Mouse (Mus musculus): Measurements from ENCODE around the gene Sh3gl1.

The Sh3gl1 gene

DNA sequence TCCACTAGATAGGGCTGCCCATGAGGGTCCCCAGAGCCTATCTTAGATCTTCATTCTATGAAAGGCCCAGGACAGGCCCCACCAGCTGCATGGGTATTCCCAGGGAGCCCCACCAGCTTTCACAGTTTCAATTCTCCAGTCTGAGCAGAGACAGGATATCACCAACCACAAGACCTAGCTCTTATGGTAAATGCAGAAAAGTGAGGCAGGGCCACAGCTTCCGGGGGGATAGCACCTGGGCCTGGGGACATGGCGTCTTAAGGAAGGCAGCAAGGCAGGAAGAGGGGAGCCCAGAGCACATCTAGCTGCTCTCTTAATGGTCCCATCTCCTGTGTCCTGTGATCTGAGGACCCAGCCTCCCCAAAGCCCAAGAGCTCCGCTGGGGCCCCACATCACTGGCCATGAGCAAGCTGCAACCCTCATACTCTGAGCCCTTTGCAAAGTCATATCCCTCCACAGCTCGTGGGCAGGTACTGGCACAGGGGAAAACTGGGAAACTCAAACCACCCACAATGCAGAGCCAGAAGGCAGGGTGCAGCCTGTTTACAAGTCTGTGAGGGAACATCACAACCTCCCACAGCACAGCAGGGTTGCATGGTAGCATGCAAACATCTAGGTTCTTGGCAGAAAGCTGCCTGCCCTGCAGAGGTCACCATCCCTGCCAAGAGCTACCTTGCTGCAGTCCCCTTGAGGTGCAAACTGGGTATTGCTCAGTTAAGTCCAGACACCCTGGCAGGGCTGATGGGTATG lies 15.1 kb downstream of the Sh3gl1 start:
- DNase-seq (ENCODE audit: low read depth, low spot score) = no peak

DNA sequence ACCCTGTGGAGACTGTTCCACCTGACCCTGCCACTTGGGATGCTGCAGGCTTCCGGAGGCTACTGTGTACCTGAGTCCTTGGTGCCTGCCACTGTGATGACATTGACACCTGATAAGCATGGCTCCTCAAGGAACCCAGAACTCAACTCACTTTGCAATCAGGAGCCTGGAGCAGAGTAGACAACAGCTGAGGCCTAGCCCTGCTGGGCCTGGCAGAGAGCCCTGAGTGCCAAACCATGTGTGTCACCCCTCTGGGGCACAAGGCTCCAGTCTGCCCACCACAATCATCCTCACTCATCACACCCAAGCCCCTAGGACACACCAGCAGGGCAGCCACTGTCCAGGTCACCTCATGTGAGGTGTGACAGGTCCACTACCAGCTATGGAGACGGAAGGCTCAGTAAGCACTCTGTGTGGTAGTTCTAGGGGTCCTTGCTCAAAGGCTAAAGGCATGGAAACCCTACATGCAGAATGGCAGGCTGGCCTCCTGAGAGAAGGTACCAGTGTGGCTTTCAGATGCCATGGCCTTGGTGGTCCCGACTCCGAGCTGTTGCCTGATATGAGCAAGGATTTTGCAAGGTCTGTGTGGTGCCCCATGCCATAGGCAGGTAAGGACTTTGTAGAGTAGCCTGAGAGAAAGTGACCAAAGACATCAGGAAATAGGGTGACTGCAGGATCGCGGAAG lies 15.9 kb downstream of the Sh3gl1 start:
- DNase-seq (ENCODE audit: low read depth, low spot score) = no peak

DNA sequence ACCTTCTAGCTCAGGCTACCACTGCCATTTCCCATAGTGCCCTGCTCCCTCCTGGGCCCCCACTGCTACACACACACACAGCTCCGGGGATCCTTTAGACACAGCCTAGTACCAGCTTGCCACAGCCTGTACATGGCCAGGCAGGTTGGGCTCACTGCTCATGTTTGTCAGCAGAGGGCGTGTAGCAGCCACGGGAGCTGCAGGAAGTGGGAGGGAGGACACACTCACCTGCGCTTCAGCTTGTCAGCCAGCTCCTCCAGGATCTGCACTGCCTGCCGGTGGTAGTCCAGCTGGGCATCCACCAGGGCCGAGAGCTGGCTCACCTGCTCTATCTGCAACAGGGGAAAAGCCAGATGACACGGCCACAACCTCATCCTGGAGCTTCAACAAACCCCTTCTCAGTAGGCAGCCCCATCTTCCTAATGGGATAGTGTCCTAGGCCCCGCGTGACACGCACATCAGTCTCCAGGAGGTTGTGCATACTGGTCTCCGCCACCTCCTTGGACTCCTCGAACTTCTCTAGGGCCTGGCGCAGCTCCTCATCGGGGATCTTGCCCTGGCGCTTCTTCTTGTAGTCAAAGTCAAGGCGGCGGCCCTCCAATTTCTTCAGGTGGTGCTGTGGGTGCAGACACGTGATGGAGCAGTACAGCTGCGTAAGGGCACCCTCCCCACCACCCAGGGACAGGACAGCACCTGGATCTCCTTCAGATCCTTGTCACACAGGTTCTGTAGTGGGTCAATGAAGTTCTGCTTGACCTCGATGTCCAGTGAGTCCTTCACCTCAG lies 17.9 kb downstream of the Sh3gl1 start:
- DNase-seq (ENCODE audit: low read depth, low spot score) = peak; percentile 81

DNA sequence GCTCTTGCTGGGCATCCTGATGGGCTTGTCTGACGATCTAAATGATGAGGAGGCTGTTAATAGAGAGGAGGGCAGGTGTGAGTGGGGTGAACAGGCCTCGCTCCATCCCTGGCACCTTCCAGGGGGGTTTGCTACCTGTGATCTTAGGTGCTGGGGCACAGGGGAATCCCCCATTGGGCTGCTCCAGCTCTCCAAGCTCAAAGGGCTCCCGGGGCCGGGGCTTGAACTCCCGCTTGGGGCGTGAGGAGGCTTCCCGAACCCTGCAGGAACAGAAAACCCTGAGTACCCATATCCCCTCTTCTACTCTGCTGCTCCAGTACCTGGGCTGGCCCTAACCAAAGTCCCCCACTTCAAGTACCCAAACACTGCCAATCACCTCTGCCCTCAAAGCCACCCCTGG lies 18.6 kb downstream of the Sh3gl1 start:
- no peak for DNase-seq (ENCODE audit: low read depth, low spot score)

DNA sequence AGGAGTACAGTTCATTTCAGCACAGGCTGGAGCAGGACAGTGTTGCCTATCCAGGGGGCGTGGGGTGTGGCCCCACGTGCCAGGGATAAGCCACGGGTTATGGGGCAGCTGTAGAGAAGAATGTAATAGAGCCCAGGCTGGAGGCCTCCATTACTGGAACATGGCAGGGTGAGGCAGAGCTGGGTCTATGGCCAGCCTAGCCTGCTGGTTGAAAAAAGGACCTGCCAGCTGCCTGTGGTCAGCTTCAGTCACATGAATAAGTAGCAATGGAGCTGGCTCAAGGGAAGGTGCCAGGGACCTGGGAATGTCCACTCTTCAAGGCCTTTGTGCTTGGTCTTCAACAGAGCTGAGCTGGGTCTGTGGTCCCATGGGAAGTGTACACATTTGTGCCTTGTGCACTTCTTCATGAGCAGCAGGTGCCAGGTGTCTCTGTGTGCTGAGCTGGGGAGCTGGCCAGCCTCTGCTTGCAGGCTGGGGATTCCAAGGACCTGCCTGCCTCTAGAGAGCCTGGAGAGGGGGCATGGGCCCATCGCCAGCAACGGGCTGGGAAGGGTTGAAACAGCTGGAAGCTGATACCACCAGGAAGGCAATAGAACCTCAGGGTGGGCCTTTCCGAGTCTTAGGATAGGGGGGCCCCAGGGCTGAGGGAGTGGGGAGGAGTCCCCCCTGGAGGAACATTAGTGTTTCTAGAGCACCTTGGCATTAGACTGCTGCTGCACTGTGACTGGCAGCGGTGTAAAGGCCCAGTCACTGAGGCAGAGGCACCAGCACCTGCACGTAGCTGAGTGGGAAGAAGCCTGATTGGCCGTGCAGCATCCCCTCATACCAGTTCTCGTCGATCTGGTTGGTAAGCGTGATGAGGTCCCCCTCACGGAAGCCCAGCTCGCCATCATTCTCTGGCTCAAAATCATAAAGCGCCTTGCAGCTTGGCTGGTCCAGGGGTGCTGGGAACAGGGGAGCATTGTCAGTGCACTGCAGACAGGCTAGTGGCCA lies 19.3 kb downstream of the Sh3gl1 start:
- DNase-seq (ENCODE audit: low read depth, low spot score) = no peak

DNA sequence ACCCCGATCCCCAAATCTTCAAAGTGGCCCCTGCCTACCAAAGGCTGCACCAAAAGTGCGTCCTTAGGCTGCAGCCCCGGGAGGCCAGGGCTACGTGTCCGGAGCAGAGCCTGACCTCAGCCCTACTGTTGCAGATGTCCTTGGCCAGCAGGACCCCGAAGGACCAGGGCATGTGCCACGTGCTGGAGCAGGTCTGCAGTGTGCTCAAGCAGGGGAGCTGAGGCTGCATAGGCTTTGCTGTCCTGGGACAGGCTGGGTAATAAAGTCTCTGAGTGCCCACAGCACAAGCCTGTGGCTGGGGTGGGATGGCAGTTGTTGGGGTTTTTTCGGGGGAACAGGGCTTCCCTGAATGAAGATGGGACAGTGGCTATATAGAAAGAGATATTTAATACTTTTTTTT lies 20.1 kb downstream of the Sh3gl1 start:
- DNase-seq (ENCODE audit: low read depth, low spot score) = no peak

DNA sequence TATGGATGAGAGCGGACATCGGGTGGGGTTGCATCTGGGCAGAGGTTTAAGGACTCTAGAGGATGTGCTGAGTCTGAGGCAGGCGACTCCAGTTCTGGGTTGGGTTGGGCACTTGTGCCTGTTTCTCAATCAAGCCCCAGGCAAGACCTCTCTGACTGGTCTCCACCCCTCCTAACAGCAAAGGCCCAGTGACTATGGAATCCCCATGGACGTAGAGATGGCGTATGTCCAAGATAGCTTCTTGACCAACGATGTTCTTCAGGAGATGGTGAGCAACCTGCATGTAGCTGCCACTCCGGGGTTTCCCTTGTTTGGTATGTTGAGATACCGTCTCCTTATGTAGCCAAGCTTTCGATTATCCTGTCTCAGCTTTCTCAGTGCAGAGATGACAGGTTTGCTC lies 21.1 kb downstream of the Sh3gl1 start:
- DNase-seq (ENCODE audit: low read depth, low spot score) = no peak

DNA sequence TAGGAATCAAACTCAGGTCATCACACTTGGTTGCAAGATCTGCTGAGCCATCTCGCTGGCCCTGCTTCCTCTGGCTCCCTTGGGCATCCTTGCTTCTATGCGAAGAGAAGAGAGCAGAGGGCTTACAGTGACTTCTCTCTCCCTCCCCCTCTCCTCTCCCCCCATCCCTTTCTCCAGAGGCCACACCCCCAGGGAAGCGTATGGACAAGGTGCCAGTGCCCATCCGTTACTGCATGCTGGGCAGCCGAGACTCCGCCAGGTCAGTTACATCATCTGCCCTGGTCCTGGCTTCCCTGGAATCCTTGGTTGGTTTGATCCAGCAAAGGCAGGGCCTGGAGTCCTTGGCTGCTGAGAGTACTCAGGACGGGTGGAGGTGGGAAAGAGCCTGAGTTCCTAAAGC lies 25.0 kb downstream of the Sh3gl1 start:
- DNase-seq (ENCODE audit: low read depth, low spot score) = no peak

DNA sequence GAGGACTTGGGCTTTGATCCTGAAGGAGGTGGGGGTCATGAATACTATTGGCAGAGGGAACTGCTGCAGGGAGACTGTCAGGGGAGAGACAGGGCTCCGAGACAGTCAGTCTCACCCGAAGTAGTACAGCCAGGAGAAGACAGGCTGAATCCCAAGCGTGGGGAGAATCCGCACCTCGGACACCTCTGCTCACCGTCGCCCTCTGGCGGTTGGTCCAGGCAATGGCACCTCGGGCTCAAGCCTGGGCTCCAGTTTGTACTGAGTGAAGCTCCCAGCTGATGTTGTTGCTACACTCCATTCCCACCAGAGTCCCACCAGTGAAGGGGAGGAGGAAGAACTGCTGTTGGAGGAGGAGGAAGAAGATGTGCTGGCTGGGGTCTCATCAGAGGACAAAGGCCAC lies 25.8 kb downstream of the Sh3gl1 start:
- DNase-seq (ENCODE audit: low read depth, low spot score) = peak; percentile 89

DNA sequence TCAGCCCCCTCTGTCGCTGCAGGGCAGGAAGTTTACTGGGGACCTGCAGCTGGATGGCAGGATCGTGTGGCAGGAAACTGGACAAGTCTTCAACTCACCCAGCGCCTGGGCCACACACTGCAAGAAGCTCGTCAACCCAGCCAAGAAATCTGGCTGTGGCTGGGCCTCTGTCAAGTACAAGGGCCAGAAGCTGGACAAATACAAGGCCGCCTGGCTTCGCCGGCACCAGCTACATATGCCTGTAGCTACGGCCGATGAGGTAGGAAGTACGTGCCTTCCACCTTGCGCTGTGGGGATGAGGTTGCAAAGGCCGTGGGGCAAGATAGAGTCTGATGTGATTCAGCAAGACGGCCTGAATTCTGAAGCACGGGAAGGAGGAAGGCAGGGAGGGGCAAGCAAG lies 26.2 kb downstream of the Sh3gl1 start:
- no peak for DNase-seq (ENCODE audit: low read depth, low spot score)

DNA sequence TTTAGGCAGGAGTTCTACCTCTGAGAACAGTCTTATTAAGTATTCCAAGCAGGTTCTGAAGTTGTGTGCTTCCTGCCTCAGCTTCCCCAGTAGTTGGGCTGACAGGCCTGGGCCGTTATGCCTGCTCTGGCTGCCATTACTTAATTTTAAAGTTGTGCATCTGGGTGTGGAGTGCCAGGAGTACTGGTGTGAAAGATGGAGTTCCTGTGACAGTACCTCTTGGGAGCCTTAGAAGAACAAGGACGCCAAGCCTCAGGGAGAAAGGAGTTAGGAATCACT lies 26.5 kb downstream of the Sh3gl1 start:
- no peak for DNase-seq (ENCODE audit: low read depth, low spot score)

DNA sequence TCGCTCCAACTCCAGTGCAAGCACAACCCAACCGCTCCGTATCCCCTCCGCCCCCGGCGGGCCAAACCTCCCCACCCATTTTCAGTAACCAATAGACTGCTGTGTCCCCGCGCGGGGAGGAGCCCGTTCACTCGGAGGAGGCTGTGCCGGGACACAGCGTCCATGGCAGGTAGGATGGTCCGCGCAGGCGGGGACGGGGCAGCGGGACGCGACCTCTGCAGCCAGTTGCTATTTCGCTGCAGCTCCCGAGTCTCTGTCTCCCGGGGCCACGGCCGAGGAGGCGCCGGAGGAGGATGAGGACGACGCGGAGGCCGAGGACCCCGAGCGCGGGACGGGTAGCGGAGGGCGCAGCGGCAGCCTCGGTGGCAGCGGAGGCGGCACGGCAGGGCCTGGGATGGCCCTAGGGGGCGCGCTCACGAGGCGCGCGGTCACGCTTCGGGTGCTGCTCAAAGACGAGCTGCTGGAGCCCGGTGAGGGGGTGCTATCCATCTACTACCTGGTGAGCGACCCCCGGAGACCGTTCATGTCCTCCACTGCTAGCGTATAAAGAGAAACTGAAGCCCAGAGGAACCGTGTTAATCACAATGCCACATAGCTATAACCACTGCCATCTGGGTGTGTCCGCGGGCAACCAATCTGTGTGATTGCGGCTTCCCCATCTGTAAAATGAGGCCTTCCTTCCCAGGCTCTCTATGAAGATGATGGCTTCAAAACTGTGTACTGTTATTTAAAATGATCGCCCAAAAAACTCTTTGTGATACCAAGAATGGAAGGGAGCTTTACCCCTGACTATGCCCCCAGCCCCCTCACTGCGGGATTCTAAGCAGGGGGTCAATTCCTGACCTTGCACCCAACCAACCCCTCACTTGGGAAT lies 27.1 kb downstream of the Sh3gl1 start:
- DNase-seq (ENCODE audit: low read depth, low spot score) = peak; percentile 95

DNA sequence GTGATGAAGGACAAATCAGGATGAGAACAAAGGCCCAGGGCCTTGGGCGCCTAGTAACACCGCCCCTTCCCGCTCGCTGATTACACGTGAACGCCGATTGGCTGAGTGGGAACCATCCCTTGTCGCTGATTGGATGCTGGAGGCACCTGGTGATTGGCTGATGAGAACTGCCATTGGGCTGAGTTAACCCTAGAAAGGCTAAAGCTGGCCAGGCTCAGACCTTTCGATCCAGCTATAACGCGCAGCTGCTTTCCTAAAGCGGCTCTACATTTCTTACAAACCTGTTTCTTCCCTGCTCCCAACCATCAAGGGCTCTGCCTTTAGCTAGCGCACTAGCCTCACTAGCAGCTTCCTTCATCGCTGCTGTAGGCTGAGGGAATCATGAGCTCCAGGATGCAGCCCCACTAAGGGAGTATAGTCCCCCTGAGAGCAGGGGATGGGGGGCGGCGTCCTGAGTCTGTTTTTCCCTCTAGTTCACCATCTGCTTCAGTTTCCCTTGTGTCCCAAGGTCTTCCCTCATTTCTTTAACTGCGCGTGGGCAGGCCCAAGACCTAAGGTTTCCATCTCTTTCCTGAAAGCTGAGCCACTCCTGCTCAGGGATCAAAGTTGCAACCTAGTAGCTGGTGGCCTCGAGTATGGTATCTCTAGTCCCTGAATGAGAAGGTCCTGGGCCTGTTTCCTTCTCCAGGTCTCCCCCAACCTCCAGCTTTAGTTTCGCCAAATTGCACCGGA lies 27.9 kb downstream of the Sh3gl1 start:
- DNase-seq (ENCODE audit: low read depth, low spot score) = peak; percentile 98

DNA sequence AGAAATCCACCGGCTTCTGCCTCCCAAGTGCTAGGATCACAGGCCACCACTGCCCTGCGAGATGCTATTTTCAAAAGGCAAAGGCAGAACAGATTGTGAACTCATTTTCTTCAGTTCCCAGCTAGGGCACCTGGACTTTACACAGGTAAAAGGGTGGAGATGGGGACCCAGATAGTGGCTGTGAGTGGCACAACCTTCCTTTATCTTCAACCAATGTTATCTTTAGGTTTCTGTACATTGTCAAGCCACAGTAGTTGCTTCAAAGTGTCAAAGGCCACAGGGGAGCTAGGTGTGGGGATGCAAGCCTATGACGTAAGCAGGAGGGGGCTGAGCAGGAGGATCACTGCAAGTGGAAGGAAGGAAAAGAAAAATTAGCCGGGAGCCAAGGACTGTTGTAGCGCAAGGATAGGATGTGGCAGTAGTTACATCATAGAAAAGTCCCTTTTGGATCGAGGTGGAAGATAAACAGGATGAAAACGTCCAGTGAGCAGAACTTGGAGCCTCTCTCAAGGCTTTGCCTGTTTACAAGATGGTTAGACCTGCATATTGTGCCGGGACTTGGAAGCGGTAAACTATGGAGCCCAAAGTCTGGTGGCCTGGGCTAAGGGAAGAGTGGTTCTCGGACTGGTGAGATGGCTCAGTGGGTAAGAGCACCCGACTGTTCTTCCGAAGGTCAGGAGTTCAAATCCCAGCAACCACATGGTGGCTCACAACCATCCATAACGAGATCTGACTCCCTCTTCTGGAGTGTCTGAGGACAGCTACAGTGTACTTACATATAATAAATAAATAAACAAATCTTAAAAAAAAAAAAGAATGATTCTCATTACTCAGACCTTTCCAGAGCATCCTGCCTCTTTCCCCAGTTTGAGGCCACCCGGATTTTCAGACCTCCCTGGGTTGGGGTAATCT lies 28.7 kb downstream of the Sh3gl1 start:
- peak; percentile 60 for DNase-seq (ENCODE audit: low read depth, low spot score)

DNA sequence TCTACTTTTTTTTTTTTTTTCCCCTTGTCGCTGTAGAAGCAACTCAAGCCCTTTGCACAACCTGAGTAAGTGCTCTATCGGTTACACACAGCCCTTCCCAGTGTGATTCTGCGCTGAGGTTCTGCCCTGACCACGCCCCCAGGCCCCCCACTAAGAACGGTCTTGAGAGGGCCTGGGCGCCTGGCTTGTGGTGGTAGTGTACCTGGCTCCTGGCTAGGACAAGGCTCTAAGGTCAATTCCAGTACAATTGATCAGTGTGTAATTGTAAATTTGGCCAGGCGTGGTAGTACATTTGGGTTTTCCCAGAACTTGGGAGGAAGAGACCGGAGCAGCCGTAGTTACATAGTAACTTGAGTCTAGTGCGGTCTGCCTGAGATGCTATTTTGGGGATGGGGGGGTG lies 29.5 kb downstream of the Sh3gl1 start:
- DNase-seq (ENCODE audit: low read depth, low spot score) = peak; percentile 72

DNA sequence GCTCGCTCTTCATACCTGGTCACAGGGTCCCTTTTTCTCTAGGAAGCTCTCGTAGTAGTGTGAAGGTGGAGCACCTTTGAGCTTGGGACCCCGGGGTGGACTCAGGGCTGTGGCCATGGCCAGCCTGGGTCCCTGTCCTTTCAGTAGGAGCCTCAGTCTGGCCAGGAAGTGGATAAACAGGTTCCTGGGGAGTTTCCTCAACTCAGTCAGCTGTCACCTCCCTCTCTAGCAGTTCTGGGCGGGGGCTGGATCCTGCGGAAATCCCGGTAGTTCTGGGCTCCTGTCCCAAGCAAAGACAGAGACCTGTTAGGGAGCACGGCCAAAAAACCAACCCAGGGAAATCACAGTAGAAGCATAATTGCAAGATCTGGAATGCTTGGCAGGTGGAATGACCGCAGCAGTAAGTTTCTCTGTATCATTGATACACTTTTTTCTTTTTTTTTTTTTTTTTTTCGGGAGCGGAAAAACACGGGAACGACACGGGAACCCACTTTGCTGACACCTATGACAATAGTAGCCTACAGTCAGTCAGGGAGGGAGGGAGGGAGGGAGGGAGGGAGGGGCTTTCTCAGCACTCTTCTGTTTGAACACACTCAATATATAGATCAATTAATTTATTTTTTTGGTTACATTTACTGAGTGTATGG lies 30.9 kb downstream of the Sh3gl1 start, which contains the start of the genes Stap2 and Mpnd:
Gene Stap2, minus strand, starts transcription at position 170 of the 647 bp plus-strand sequence.
Gene Mpnd, plus strand, starts transcription at position 297 of the 647 bp plus-strand sequence.
- DNase-seq (ENCODE audit: low read depth, low spot score) = peak; percentile 87

DNA sequence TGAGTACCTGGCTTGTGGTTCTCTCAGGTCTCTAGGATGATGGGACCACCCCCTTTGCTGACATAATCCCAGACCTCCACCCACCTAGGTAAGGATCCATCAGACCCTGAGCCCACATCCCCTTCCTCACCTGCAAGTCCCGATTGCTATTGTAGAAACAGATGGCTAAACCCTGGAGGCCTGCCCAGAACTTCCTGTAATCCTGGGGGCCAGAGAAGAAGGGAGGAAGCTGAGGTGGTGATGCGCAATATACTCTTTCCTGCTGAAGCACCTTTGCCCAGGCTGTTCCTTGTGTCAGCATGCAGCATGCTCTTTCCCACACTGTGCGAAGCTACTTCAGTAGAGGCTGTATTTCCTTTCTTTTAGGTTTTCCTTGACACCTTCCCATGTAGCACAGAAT lies 33.4 kb downstream of the Sh3gl1 start:
- no peak for DNase-seq (ENCODE audit: low read depth, low spot score)

Measured in ZHBTc4 (cell line).